In the genomic region with DNA sequence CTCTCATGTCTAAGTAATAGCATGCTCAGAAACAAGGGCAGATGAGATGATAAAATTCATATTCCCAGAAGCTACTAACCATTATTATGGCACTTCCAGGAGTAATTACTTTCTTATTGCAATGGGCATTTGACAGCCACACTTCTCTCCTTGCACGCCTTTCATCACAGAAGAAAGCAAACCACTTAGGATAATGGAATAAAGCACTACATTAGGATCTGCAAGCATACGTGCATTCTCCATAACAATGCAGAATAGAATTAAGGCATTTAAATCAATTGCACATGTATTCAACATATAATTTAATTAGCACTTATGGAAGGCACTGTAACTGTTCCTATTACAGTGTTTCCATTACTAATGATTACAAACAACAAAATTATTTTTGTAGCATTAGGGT, we compare ENCODE assay signal across 25 mouse cellular contexts.
"Had no signal": no experiment of that assay in that cellular context is flagged by ENCODE, and none has a peak within 500 bp of the region (broad histone marks: within the 10 kb centered on the region; RNA-seq: fewer than 3 reads in every experiment).

No protein-coding gene starts in this region.

- H3K9me3 ChIP-seq: heart, embryonic 13.5 days; heart, embryonic 15.5 days; hindbrain, embryonic 13.5 days; hindbrain, embryonic 15.5 days; limb, embryonic 10.5 days; limb, embryonic 12.5 days; liver, embryonic 13.5 days had no signal

- H3K36me3 ChIP-seq: heart, embryonic 13.5 days; heart, embryonic 15.5 days; hindbrain, embryonic 13.5 days; hindbrain, embryonic 15.5 days; limb, embryonic 10.5 days; limb, embryonic 12.5 days; liver, embryonic 13.5 days had no signal

- H3K4me2 ChIP-seq: heart, embryonic 11.5 days; heart, embryonic 13.5 days; heart, embryonic 15.5 days; hindbrain, embryonic 13.5 days; hindbrain, embryonic 15.5 days; limb, embryonic 12.5 days; liver, embryonic 11.5 days; liver, embryonic 13.5 days had no signal

- H3K27me3 ChIP-seq: heart, embryonic 13.5 days; heart, embryonic 15.5 days; hindbrain, embryonic 13.5 days; hindbrain, embryonic 15.5 days; limb, embryonic 12.5 days; liver, embryonic 13.5 days had no signal

- H3K9ac ChIP-seq: heart, embryonic 13.5 days; heart, embryonic 15.5 days; hindbrain, embryonic 13.5 days; hindbrain, embryonic 15.5 days; limb, embryonic 12.5 days; liver, embryonic 13.5 days had no signal

- ATAC-seq: hindbrain, postnatal 0 days; intestine, embryonic 16.5 days had no signal

- H3K4me3 ChIP-seq: heart, adult 2 months; heart, embryonic 13.5 days; heart, embryonic 15.5 days; hindbrain, embryonic 13.5 days; hindbrain, embryonic 15.5 days; layer of hippocampus, adult 2 months; left cerebral cortex, adult 2 months; limb, embryonic 10.5 days; limb, embryonic 12.5 days; liver, embryonic 13.5 days had no signal

- H3K4me1 ChIP-seq: heart, embryonic 13.5 days; heart, embryonic 15.5 days; hindbrain, embryonic 13.5 days; hindbrain, embryonic 15.5 days; limb, embryonic 10.5 days; limb, embryonic 12.5 days; liver, embryonic 13.5 days had no signal

- DNase-seq: gastrocnemius, postnatal 14 days; gastrocnemius, postnatal 36 days; heart, adult 11 months; heart, adult 2 months; heart, postnatal 14 days; heart, postnatal 36 days; kidney, adult 11 months; kidney, adult 8-10 months; kidney, postnatal 10 days; kidney, postnatal 25 days; kidney, postnatal 4 days; liver; liver, embryonic 13.5 days had no signal

- H3K27ac ChIP-seq: heart, adult 2 months; heart, embryonic 13.5 days; heart, embryonic 15.5 days; hindbrain, embryonic 13.5 days; hindbrain, embryonic 15.5 days; hindbrain, postnatal 0 days; layer of hippocampus, adult 2 months; left cerebral cortex, adult 2 months; limb, embryonic 10.5 days; limb, embryonic 12.5 days; liver, embryonic 13.5 days had no signal
